Mouse (Mus musculus) left cerebral cortex, adult 18-20 months (tissue): ENCODE data around the gene Sdf2. TPM values are rescaled to one million over a fixed set of nuclear protein-coding genes. Genes with fewer than 3 reads are reported as not detected.

Source experiments
- DNase-seq, 2 experiments: peaks; one replicate each; pipeline ENCODE4 v3.0.0; 2021 to 2022; ENCODE audit warnings: low spot score in 2 of 2, mixed read lengths in 1 of 2
- long read RNA-seq, 2 experiments: library from polyadenylated mRNA; stranded (forward); transcript quantifications; one replicate each; pipeline ENCODE4 v2.0.0; 2021
- total RNA-seq, 2 experiments: library from RNA; stranded (reverse); gene quantifications; 2 replicates each; pipeline ENCODE4 v1.2.3; 2021

The Sdf2 gene
- 10 to 100 TPM; 65.2 to 68.1 TPM for total RNA-seq
- long read RNA-seq, experiment 1, transcript Sdf2-201 (3 exons, 1,268 nt) = major isoform, 85 of 90 reads
- long read RNA-seq, experiment 1, partial matches to known transcripts = 0 of 90 reads
- long read RNA-seq, experiment 1, other reads (novel, unspliced or antisense) = 4 of 90 reads
- long read RNA-seq, experiment 2, transcript Sdf2-201 (3 exons, 1,268 nt) = major isoform, 86 of 89 reads
- long read RNA-seq, experiment 2, partial matches to known transcripts = 0 of 89 reads
- long read RNA-seq, experiment 2, other reads (novel, unspliced or antisense) = 3 of 89 reads

- peak; percentile 81 to 88 for DNase-seq
These were observed at the start of gene Sdf2, which contains the start of gene Supt6 for GRCm38 (mm10) chr11:78245627-78246317. Gene Sdf2, plus strand, starts transcription at chr11:78245746. Gene Supt6, minus strand, starts transcription at chr11:78245987.

- DNase-seq = no peak
These were observed 43.2 kb upstream of the Sdf2 start for GRCm38 (mm10) chr11:78202372-78202771.

GRCm38 (mm10) chr11:78204287-78204686 is 41.3 kb upstream of the Sdf2 start:
- no peak for DNase-seq

GRCm38 (mm10) chr11:78205361-78206206 is 40.0 kb upstream of the Sdf2 start:
- no peak for DNase-seq

GRCm38 (mm10) chr11:78207190-78207589 is 38.4 kb upstream of the Sdf2 start:
- no peak for DNase-seq

- DNase-seq = no peak
These were observed 35.7 kb upstream of the Sdf2 start for GRCm38 (mm10) chr11:78209886-78210285.

- DNase-seq = no peak
These were observed 34.9 kb upstream of the Sdf2 start for GRCm38 (mm10) chr11:78210615-78211014.

GRCm38 (mm10) chr11:78211513-78211912 is 34.0 kb upstream of the Sdf2 start:
- DNase-seq = no peak

- DNase-seq = no peak
These were observed 32.3 kb upstream of the Sdf2 start for GRCm38 (mm10) chr11:78213086-78213817.

- DNase-seq = no peak
These were observed 29.7 kb upstream of the Sdf2 start for GRCm38 (mm10) chr11:78215709-78216317.

- DNase-seq = no peak
These were observed 22.0 kb upstream of the Sdf2 start for GRCm38 (mm10) chr11:78223586-78223985.

- DNase-seq = no peak
These were observed 14.0 kb upstream of the Sdf2 start for GRCm38 (mm10) chr11:78231518-78231917.

- DNase-seq = peak; percentile 29 to 50
These were observed 5.2 kb upstream of the Sdf2 start for GRCm38 (mm10) chr11:78240193-78240857.

- DNase-seq = no peak
These were observed 302 bp upstream of the Sdf2 start for GRCm38 (mm10) chr11:78245261-78245626.

GRCm38 (mm10) chr11:78246318-78247011 is 919 bp downstream of the Sdf2 start:
- DNase-seq = no peak

GRCm38 (mm10) chr11:78247012-78247348 is 1.4 kb downstream of the Sdf2 start:
- DNase-seq = no peak

GRCm38 (mm10) chr11:78247727-78248140 is 2.2 kb downstream of the Sdf2 start:
- DNase-seq = no peak

- DNase-seq = no peak
These were observed 11.1 kb downstream of the Sdf2 start for GRCm38 (mm10) chr11:78256618-78257017.

- no peak for DNase-seq
These were observed 15.1 kb downstream of the Sdf2 start for GRCm38 (mm10) chr11:78260489-78261258.
